Mouse (Mus musculus): ENCODE data around the gene Gm4131.
"Not testable (repeated sequence)": the region's sequence is repeated elsewhere in the genome, so short reads cannot be mapped to it uniquely, and the experiment has no call there.

The Gm4131 gene

GRCm38 (mm10) chr14:62566821-62567220, at the start of gene Gm4131:
Gene Gm4131, minus strand, starts transcription at chr14:62566921.
- DNase-seq (ENCODE audit: low read depth, low spot score): not testable (repeated sequence)

- DNase-seq (ENCODE audit: low read depth, low spot score): no peak
These were observed 43.2 kb upstream of the Gm4131 start for GRCm38 (mm10) chr14:62609904-62610303.

GRCm38 (mm10) chr14:62607791-62608196, 41.1 kb upstream of the Gm4131 start:
- DNase-seq (ENCODE audit: low read depth, low spot score): no peak

- DNase-seq (ENCODE audit: low read depth, low spot score): no peak
These were observed 36.1 kb upstream of the Gm4131 start for GRCm38 (mm10) chr14:62602869-62603268.

GRCm38 (mm10) chr14:62602271-62602670, 35.5 kb upstream of the Gm4131 start:
- DNase-seq (ENCODE audit: low read depth, low spot score): no peak

- DNase-seq (ENCODE audit: low read depth, low spot score): no peak
These were observed 33.4 kb upstream of the Gm4131 start for GRCm38 (mm10) chr14:62600109-62600522.

GRCm38 (mm10) chr14:62585338-62585737, 18.6 kb upstream of the Gm4131 start:
- DNase-seq (ENCODE audit: low read depth, low spot score): no peak

GRCm38 (mm10) chr14:62584637-62585036, 17.9 kb upstream of the Gm4131 start:
- DNase-seq (ENCODE audit: low read depth, low spot score): no peak

- DNase-seq (ENCODE audit: low read depth, low spot score): no peak
These were observed 15.0 kb upstream of the Gm4131 start for GRCm38 (mm10) chr14:62581768-62582167.

GRCm38 (mm10) chr14:62580945-62581344, 14.2 kb upstream of the Gm4131 start:
- DNase-seq (ENCODE audit: low read depth, low spot score): no peak

- DNase-seq (ENCODE audit: low read depth, low spot score): no peak
These were observed 9.1 kb upstream of the Gm4131 start for GRCm38 (mm10) chr14:62575862-62576261.

GRCm38 (mm10) chr14:62574906-62575305, 8.2 kb upstream of the Gm4131 start:
- DNase-seq (ENCODE audit: low read depth, low spot score): no peak

GRCm38 (mm10) chr14:62573454-62573853, 6.7 kb upstream of the Gm4131 start:
- no peak for DNase-seq (ENCODE audit: low read depth, low spot score)

- DNase-seq (ENCODE audit: low read depth, low spot score): no peak
These were observed 3.6 kb upstream of the Gm4131 start for GRCm38 (mm10) chr14:62570299-62570698.

- no peak for DNase-seq (ENCODE audit: low read depth, low spot score)
These were observed 2.7 kb upstream of the Gm4131 start for GRCm38 (mm10) chr14:62569463-62569862.

GRCm38 (mm10) chr14:62563679-62564078, 3.0 kb downstream of the Gm4131 start:
- no peak for DNase-seq (ENCODE audit: low read depth, low spot score)

- no peak for DNase-seq (ENCODE audit: low read depth, low spot score)
These were observed 4.6 kb downstream of the Gm4131 start for GRCm38 (mm10) chr14:62561875-62562748.

GRCm38 (mm10) chr14:62557111-62557510, 9.6 kb downstream of the Gm4131 start:
- no peak for DNase-seq (ENCODE audit: low read depth, low spot score)

GRCm38 (mm10) chr14:62555840-62556810, 10.6 kb downstream of the Gm4131 start:
- no peak for DNase-seq (ENCODE audit: low read depth, low spot score)

- DNase-seq (ENCODE audit: low read depth, low spot score): peak; percentile 46
These were observed 11.4 kb downstream of the Gm4131 start, which contains the start of gene Fam124a for GRCm38 (mm10) chr14:62555309-62555829. Gene Fam124a, plus strand, starts transcription at chr14:62555737.

GRCm38 (mm10) chr14:62553786-62554185, 12.9 kb downstream of the Gm4131 start:
- no peak for DNase-seq (ENCODE audit: low read depth, low spot score)

- DNase-seq (ENCODE audit: low read depth, low spot score): no peak
These were observed 13.9 kb downstream of the Gm4131 start for GRCm38 (mm10) chr14:62552771-62553170.

All from CD4-positive helper T cell, adult 2 months (primary cell).